Mouse (Mus musculus): ENCODE data around the gene Soat1. TPM values are rescaled to one million over a fixed set of nuclear protein-coding genes. Genes with fewer than 3 reads are reported as not detected.

Gene Soat1
- 125 to 142 TPM (median 127 TPM) in 3 replicates for total RNA-seq (2017)

- ATAC-seq (replicated peaks; ENCODE audit: insufficient number of reproducible peaks, low FRiP score, low TSS enrichment, poor library complexity, severe bottlenecking) = peak; percentile 63
Observed at GRCm38 (mm10) chr1:156473961-156474503, at the start of gene Soat1. TSS of gene Soat1 (minus strand) at chr1:156474331.

GRCm38 (mm10) chr1:156523842-156524241, 49.7 kb upstream of the Soat1 start, which contains the start of gene Gm10031:
TSS of gene Gm10031 (plus strand) at chr1:156524012.
- ATAC-seq (replicated peaks; ENCODE audit: insufficient number of reproducible peaks, low FRiP score, low TSS enrichment, poor library complexity, severe bottlenecking) = peak; percentile 90

GRCm38 (mm10) chr1:156521796-156522517, 47.8 kb upstream of the Soat1 start:
- ATAC-seq (replicated peaks; ENCODE audit: insufficient number of reproducible peaks, low FRiP score, low TSS enrichment, poor library complexity, severe bottlenecking) = no peak

GRCm38 (mm10) chr1:156520136-156520780, 46.1 kb upstream of the Soat1 start:
- no peak for ATAC-seq (replicated peaks; ENCODE audit: insufficient number of reproducible peaks, low FRiP score, low TSS enrichment, poor library complexity, severe bottlenecking)

GRCm38 (mm10) chr1:156507753-156508152, 33.6 kb upstream of the Soat1 start:
- ATAC-seq (replicated peaks; ENCODE audit: insufficient number of reproducible peaks, low FRiP score, low TSS enrichment, poor library complexity, severe bottlenecking) = no peak

- ATAC-seq (replicated peaks; ENCODE audit: insufficient number of reproducible peaks, low FRiP score, low TSS enrichment, poor library complexity, severe bottlenecking) = no peak
Observed at GRCm38 (mm10) chr1:156505901-156506300, 31.8 kb upstream of the Soat1 start.

GRCm38 (mm10) chr1:156504945-156505523, 30.9 kb upstream of the Soat1 start:
- no peak for ATAC-seq (replicated peaks; ENCODE audit: insufficient number of reproducible peaks, low FRiP score, low TSS enrichment, poor library complexity, severe bottlenecking)

- no peak for ATAC-seq (replicated peaks; ENCODE audit: insufficient number of reproducible peaks, low FRiP score, low TSS enrichment, poor library complexity, severe bottlenecking)
Observed at GRCm38 (mm10) chr1:156496910-156497309, 22.8 kb upstream of the Soat1 start.

GRCm38 (mm10) chr1:156495025-156495424, 20.9 kb upstream of the Soat1 start:
- ATAC-seq (replicated peaks; ENCODE audit: insufficient number of reproducible peaks, low FRiP score, low TSS enrichment, poor library complexity, severe bottlenecking) = no peak

GRCm38 (mm10) chr1:156491226-156491796, 17.2 kb upstream of the Soat1 start:
- 0 out of 2 replicates have a peak, but pooled peaks have one; percentile 17 for ATAC-seq (replicated peaks; ENCODE audit: insufficient number of reproducible peaks, low FRiP score, low TSS enrichment, poor library complexity, severe bottlenecking)

- ATAC-seq (replicated peaks; ENCODE audit: insufficient number of reproducible peaks, low FRiP score, low TSS enrichment, poor library complexity, severe bottlenecking) = no peak
Observed at GRCm38 (mm10) chr1:156488031-156488430, 13.9 kb upstream of the Soat1 start.

GRCm38 (mm10) chr1:156487498-156487897, 13.4 kb upstream of the Soat1 start:
- no peak for ATAC-seq (replicated peaks; ENCODE audit: insufficient number of reproducible peaks, low FRiP score, low TSS enrichment, poor library complexity, severe bottlenecking)

- ATAC-seq (replicated peaks; ENCODE audit: insufficient number of reproducible peaks, low FRiP score, low TSS enrichment, poor library complexity, severe bottlenecking) = no peak
Observed at GRCm38 (mm10) chr1:156481826-156482225, 7.7 kb upstream of the Soat1 start.

GRCm38 (mm10) chr1:156476535-156476934, 2.4 kb upstream of the Soat1 start:
- no peak for ATAC-seq (replicated peaks; ENCODE audit: insufficient number of reproducible peaks, low FRiP score, low TSS enrichment, poor library complexity, severe bottlenecking)

GRCm38 (mm10) chr1:156476016-156476415, 1.9 kb upstream of the Soat1 start:
- no peak for ATAC-seq (replicated peaks; ENCODE audit: insufficient number of reproducible peaks, low FRiP score, low TSS enrichment, poor library complexity, severe bottlenecking)

GRCm38 (mm10) chr1:156474854-156475253, 723 bp upstream of the Soat1 start:
- ATAC-seq (replicated peaks; ENCODE audit: insufficient number of reproducible peaks, low FRiP score, low TSS enrichment, poor library complexity, severe bottlenecking) = no peak

- no peak for ATAC-seq (replicated peaks; ENCODE audit: insufficient number of reproducible peaks, low FRiP score, low TSS enrichment, poor library complexity, severe bottlenecking)
Observed at GRCm38 (mm10) chr1:156473003-156473402, 1.1 kb downstream of the Soat1 start.

- no peak for ATAC-seq (replicated peaks; ENCODE audit: insufficient number of reproducible peaks, low FRiP score, low TSS enrichment, poor library complexity, severe bottlenecking)
Observed at GRCm38 (mm10) chr1:156471955-156472354, 2.2 kb downstream of the Soat1 start.

- ATAC-seq (replicated peaks; ENCODE audit: insufficient number of reproducible peaks, low FRiP score, low TSS enrichment, poor library complexity, severe bottlenecking) = peak; percentile 72
Observed at GRCm38 (mm10) chr1:156471071-156471470, 3.1 kb downstream of the Soat1 start.

Measured in monocyte, adult 5-6 weeks (primary cell).